Mouse (Mus musculus) naive thymus-derived CD4-positive, alpha-beta T cell, adult 5 months (primary cell): Measurements from ENCODE around the gene Lgalsl. TPM values are rescaled to one million over a fixed set of nuclear protein-coding genes. Genes with fewer than 3 reads are reported as not detected.

Source experiments
- polyA plus RNA-seq: library from polyadenylated mRNA; unstranded; fragments of 100-300 nt; shearing (Covaris generic); gene quantifications from one replicate; pipeline ENCODE4 v1.2.1, GENCODE M21; 2017

The Lgalsl gene
- 0.37 TPM for polyA plus RNA-seq

DNA sequence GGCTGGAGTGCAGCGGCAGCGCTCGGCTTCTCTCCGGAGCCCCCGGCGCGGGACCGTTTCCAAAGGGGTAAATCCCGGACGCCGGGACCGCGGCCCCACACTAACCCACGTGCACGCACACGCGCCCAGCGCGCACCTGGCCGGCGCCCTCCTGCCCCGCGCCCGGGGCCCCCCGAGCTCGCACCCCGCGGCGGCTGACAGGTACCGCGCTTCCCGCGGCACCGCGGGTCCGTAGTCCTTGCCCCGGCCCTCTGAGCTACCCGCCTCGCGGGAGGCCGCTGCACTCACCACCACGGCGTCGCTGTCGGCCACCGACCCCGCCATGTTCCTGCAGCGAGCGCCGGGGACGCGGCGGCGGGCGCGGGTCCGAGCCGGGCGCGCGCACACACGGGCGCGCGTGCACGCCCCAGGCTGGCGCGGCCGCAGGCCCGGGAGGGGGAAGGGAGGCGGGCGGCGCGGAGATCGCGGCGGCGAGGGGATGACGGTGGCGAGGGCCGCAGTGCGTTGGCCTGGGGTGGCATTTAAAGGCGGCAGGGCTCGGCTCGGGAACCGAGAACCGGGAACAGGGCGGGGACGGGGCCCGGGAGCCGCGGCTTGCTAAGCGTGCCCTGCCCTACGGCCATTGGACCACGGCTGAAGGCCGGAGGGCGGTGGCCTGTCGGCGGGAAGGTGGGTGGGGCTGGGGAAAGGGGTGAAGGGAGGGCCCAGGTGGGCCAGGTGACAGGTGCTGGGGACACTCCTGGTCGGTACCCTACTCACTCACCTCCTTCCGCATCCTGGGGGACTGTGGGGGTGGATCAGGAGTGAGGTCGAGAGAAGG, at the start of gene Lgalsl:
Lgalsl (minus strand) TSS at position 371 of the 820 bp plus-strand sequence.

Other genes starting within 250 kb of the Lgalsl start
- 63.0 TPM for gene Aftph, start 89.5 kb downstream of the Lgalsl start, polyA plus RNA-seq